Mouse (Mus musculus) hindbrain, embryonic 15.5 days (tissue): ENCODE measurements around the gene Tmem233. TPM values are rescaled to one million over a fixed set of nuclear protein-coding genes. Genes with fewer than 3 reads are reported as not detected.

Experiments used
- ATAC-seq: fragments of 200-750 bp; cut with Nextera tagmentation; 2 replicates; pipeline ENCODE4 v1.8.0; 2017; ENCODE audit warnings: low read depth, moderate number of reproducible peaks, moderate TSS enrichment; ENCODE audit not compliant: low FRiP score
- H3K27ac ChIP-seq: fragments of 300-500 bp; sonication (generic); replicated peaks from 2 replicates; pipeline ENCODE4 v1.5.1; 2015; ENCODE audit warnings: mild to moderate bottlenecking, inconsistent platforms
- H3K27me3 ChIP-seq: fragments of 300-500 bp; sonication (generic); 2 replicates; pipeline ENCODE4 v1.6.1; 2015; ENCODE audit warnings: control low read depth, inconsistent platforms
- H3K36me3 ChIP-seq: fragments of 300-500 bp; sonication (generic); 2 replicates; pipeline ENCODE4 v1.6.1; 2015; ENCODE audit warnings: control low read depth, inconsistent platforms
- H3K4me1 ChIP-seq: fragments of 300-500 bp; sonication (generic); replicated peaks from 2 replicates; pipeline ENCODE4 v1.6.1; 2015; ENCODE audit warnings: control low read depth, inconsistent platforms
- H3K4me2 ChIP-seq: fragments of 300-500 bp; sonication (generic); 2 replicates; pipeline ENCODE4 v1.6.1; 2015; ENCODE audit warnings: moderate library complexity, mild to moderate bottlenecking, inconsistent platforms
- H3K4me3 ChIP-seq: fragments of 300-500 bp; sonication (generic); 2 replicates; pipeline ENCODE4 v1.5.1; 2015; ENCODE audit warnings: mild to moderate bottlenecking, inconsistent platforms
- H3K9ac ChIP-seq: fragments of 300-500 bp; sonication (generic); 2 replicates; pipeline ENCODE4 v1.6.1; 2015; ENCODE audit warnings: inconsistent platforms
- H3K9me3 ChIP-seq: fragments of 300-500 bp; sonication (generic); 2 replicates; pipeline ENCODE4 v1.6.1; 2016; ENCODE audit warnings: control low read depth, inconsistent platforms
- WGBS: fragments of 180-500 bp; shearing (Covaris S2); methylation state at CpG from one replicate; pipeline ENCODE4 v1.1.7; 2015; 5-methylcytosine and 5-hydroxymethylcytosine counted together
- polyA plus RNA-seq: library from polyadenylated mRNA; unstranded; fragments of >200 nt; fragmentation: Nextera tagmentation; extraction: Ambion mirVana; gene quantifications from 2 replicates; pipeline ENCODE4 v1.2.1, GENCODE M21; 2015

Gene Tmem233
- polyA plus RNA-seq, 1 experiment from 2014 or later = not detected

DNA sequence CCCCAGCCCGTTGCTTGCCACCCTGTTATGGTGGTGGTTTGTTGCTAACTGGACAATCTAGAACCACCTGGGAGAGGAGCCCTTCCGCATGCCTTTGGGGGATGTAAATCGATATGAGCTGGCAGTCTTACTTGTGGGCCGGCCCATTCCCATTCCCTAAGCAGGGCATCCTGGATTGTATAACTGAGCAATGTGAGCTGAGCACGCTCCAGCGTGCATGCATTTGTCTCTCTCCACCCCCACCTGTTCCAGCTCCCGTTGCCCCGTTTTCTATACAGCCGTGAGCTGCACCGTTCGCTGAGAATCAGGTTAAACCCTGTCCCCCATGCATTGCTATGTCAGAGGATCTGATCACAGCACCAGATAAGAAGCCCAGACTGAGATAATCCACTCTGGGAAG is 91.3 kb downstream of the Tmem233 start:
- Histone ChIP-seq H3K36me3 (peaks cover 34% of the 10 kb centered on the region), H3K4me3 (no peak overlapping the region), H3K9me3 (peaks cover 5% of the 10 kb centered on the region; the same call in 1 of the 2 replicates), H3K27me3 (no peaks in the 10 kb centered on the region), H3K4me1 (no peaks in the 10 kb centered on the region), H3K9ac (no peak overlapping the region), H3K4me2 (no peak overlapping the region), H3K27ac (no peak overlapping the region)
- ATAC-seq = no peak
- WGBS = 96% methylated on average over 11 of the region's 11 CpGs

Other genes with a start within 250 kb of the Tmem233 start
- 30.2 and 32.8 TPM in 2 replicates for gene Cit, start 238.0 kb downstream of the Tmem233 start, polyA plus RNA-seq
- gene Prkab1, start 58.7 kb downstream of the Tmem233 start, polyA plus RNA-seq = 47.5 and 49.8 TPM in 2 replicates
- 2.5 and 2.8 TPM in 2 replicates for gene Ccdc60, start 205.7 kb upstream of the Tmem233 start, polyA plus RNA-seq